Mouse (Mus musculus): Measurements from ENCODE around the gene Ywhah. TPM values are rescaled to one million over a fixed set of nuclear protein-coding genes. Genes with fewer than 3 reads are reported as not detected.

Gene Ywhah
- polyA plus RNA-seq, 1 experiment, result 106 TPM

DNA sequence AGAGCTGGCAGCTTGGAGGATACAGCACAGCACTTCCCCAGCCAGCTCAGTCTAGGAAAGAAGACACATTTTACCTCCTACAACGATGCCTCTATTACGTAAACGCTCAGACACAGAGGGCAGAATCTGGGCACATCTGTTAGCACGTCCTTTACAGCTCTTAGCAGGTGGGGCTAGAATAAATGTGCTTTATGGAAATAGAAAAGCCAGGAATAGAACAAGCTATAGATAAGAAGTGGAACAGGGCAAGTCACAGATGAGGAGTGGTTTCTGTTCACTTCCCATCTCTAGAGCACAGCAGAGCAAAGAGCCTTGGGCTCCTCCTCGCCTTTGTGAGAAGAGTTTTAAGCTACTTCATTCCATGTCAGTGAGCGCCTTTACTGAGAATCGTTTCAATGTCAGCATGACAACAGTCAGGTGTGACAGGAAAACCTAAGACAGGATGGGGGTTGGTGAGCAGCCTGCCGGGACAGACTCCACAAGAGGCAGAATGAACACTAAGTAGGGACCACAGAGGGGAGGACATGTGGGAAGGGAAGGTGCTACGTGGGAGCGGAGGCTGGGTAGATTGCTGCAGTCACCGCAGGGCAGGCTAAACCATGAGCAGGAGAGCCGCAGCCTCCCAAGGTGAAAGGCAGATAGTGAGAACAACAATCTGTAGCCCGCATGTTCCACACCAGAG is 28.5 kb upstream of the Ywhah start:
- TF ChIP-seq REST (IDR thresholded peaks at IDR 0.05; ENCODE audit: insufficient read depth, insufficient read length) (no peak), E2F4 (IDR thresholded peaks at IDR 0.05; ENCODE audit: insufficient read depth) (no peak), TCF3 (IDR thresholded peaks at IDR 0.05; ENCODE audit: insufficient read length, low read depth) (no peak), MAX (IDR thresholded peaks at IDR 0.05; ENCODE audit: low read depth) (no peak), TCF12 (IDR thresholded peaks at IDR 0.05; ENCODE audit: insufficient read depth, poor library complexity, severe bottlenecking) (no peak), CEBPB (IDR thresholded peaks at IDR 0.05; ENCODE audit: insufficient read depth, poor library complexity, severe bottlenecking) (no peak), SRF (IDR thresholded peaks at IDR 0.05; ENCODE audit: control insufficient read depth, insufficient read length, low read depth) (no peak), MYOG (IDR thresholded peaks at IDR 0.05; ENCODE audit: control insufficient read depth in 1 of 3, insufficient read depth in 1 of 3, insufficient read length in 2 of 3, low read depth in 2 of 3) (no peak)
- Histone ChIP-seq H3K27me3 (ENCODE audit: control insufficient read depth, insufficient read depth, insufficient read length) (no peaks in the 10 kb centered on the region), H3ac (ENCODE audit: control insufficient read depth, insufficient read length) (no peak overlapping the region), H3K79me2 (ENCODE audit: control insufficient read depth, insufficient read depth) (no peaks in the 10 kb centered on the region), H3K36me3 (ENCODE audit: control insufficient read depth, insufficient read depth) (peaks cover 10% of the 10 kb centered on the region), H3K4me3 (no peak overlapping the region), H3K4me2 (ENCODE audit: low read depth) (no peak overlapping the region)

DNA sequence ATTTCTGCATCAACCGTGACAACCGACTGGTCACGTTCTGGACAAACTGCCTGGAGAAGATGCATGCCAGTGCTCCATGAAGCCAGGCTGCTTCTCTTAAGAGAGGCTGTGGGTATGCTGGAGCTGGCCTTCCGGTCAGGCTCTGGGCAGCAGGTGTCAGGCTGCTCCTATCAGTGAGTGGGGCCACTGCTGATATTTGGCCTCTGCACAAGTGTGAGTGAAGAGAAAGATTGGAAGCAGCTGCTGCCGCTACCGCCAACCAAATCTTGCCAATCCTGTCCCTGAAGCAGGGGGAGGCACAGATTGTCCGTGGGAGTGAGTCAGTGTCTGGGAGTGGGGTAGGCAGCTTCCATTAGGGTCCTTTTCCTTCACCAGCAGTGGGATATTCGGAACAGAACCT is 27.5 kb upstream of the Ywhah start:
- H3K4me3 ChIP-seq, result no peak overlapping the region
- H3K4me2 ChIP-seq (ENCODE audit: low read depth), result no peak overlapping the region

DNA sequence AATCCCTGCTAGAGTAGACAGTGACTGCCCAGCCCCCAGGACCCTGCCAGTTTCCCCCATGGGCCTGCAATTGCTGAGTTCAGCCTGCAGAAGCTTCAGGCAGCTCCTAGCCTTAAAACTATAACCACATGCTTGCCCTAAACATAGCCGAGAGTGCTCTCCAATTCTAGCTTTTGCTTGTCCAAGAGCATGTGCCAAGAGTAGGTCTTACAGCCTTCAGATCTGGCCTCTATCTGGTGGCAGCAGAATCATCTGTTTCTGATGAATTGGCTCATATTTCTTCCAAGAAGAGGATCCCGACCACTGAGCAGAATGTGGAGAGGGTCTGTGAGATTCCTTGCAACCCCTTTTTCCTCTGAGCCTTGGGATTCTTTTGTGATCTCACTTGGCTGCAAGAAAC is 24.1 kb upstream of the Ywhah start:
- H3ac ChIP-seq (ENCODE audit: control insufficient read depth, insufficient read length), result no peak overlapping the region
- TF ChIP-seq MAX (IDR thresholded peaks at IDR 0.05; ENCODE audit: low read depth) (no peak), USF1 (IDR thresholded peaks at IDR 0.05; ENCODE audit: low read depth) (no peak), TCF3 (IDR thresholded peaks at IDR 0.05; ENCODE audit: insufficient read length, low read depth) (no peak), SRF (IDR thresholded peaks at IDR 0.05; ENCODE audit: control insufficient read depth, insufficient read length, low read depth) (no peak), POLR2AphosphoS2 (IDR thresholded peaks at IDR 0.05; ENCODE audit: insufficient read length, low read depth) (no peak), POLR2A (IDR thresholded peaks at IDR 0.05; ENCODE audit: insufficient read length, low read depth) (no peak), TCF12 (IDR thresholded peaks at IDR 0.05; ENCODE audit: insufficient read depth, poor library complexity, severe bottlenecking) (no peak), MYOD1 (IDR thresholded peaks at IDR 0.05; ENCODE audit: control insufficient read depth in 1 of 3, insufficient read length in 2 of 3, low read depth in 2 of 3) (no peak)
- H3K4me3 ChIP-seq, result no peak overlapping the region
- no peak overlapping the region for H3K4me2 ChIP-seq (ENCODE audit: low read depth)
- no peaks in the 10 kb centered on the region for H3K36me3 ChIP-seq (ENCODE audit: control insufficient read depth, insufficient read depth)
- H3K79me2 ChIP-seq (ENCODE audit: control insufficient read depth, insufficient read depth), result no peaks in the 10 kb centered on the region
- peaks cover 10% of the 10 kb centered on the region for H3K27me3 ChIP-seq (ENCODE audit: control insufficient read depth, insufficient read depth, insufficient read length)

More for the DNA sequence above, 27.5 kb upstream of the Ywhah start:
- peaks cover 8% of the 10 kb centered on the region for H3K36me3 ChIP-seq (ENCODE audit: control insufficient read depth, insufficient read depth)
- TF ChIP-seq MYOD1 (IDR thresholded peaks at IDR 0.05; ENCODE audit: control insufficient read depth in 1 of 3, insufficient read length in 2 of 3, low read depth in 2 of 3) (peak in 2 of 3 experiments; percentile 28 to 73), MAX (IDR thresholded peaks at IDR 0.05; ENCODE audit: low read depth) (no peak), MYOG (IDR thresholded peaks at IDR 0.05; ENCODE audit: control insufficient read depth in 1 of 3, insufficient read depth in 1 of 3, insufficient read length in 2 of 3, low read depth in 2 of 3) (peak in 2 of 3 experiments; percentile 63 to 65)
- H3K27me3 ChIP-seq (ENCODE audit: control insufficient read depth, insufficient read depth, insufficient read length), result peaks cover 6% of the 10 kb centered on the region
- H3ac ChIP-seq (ENCODE audit: control insufficient read depth, insufficient read length), result no peak overlapping the region
- no peaks in the 10 kb centered on the region for H3K79me2 ChIP-seq (ENCODE audit: control insufficient read depth, insufficient read depth)

DNA sequence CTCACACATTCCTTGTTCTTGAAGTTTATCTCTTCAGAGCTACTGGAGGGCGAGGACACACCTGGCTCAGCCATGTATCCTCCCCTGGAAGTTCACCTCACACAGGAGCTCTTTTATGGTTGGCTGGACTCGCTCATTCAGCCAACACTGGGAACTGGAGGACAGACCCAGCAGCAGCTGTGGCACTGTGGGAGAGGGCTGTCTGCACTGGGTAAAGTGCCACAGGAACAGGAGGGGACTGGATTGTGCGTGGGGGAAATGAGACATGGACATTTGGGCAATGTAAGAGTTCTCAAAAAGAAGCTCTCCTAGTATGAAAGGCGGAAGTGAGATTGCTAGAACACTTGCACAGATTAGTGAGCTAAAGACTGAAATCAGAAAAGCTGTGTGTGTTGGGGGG is 22.9 kb upstream of the Ywhah start:
- H3ac ChIP-seq (ENCODE audit: control insufficient read depth, insufficient read length), result no peak overlapping the region
- H3K79me2 ChIP-seq (ENCODE audit: control insufficient read depth, insufficient read depth), result no peaks in the 10 kb centered on the region
- H3K27me3 ChIP-seq (ENCODE audit: control insufficient read depth, insufficient read depth, insufficient read length), result peaks cover 10% of the 10 kb centered on the region
- no peak overlapping the region for H3K4me3 ChIP-seq
- no peaks in the 10 kb centered on the region for H3K36me3 ChIP-seq (ENCODE audit: control insufficient read depth, insufficient read depth)
- no peak overlapping the region for H3K4me2 ChIP-seq (ENCODE audit: low read depth)
- TF ChIP-seq CEBPB (IDR thresholded peaks at IDR 0.05; ENCODE audit: insufficient read depth, poor library complexity, severe bottlenecking), result no peak
- TF ChIP-seq MYOD1 (IDR thresholded peaks at IDR 0.05; ENCODE audit: control insufficient read depth in 1 of 3, insufficient read length in 2 of 3, low read depth in 2 of 3), result no peak
- TF ChIP-seq SRF (IDR thresholded peaks at IDR 0.05; ENCODE audit: control insufficient read depth, insufficient read length, low read depth), result no peak
- TF ChIP-seq TCF12 (IDR thresholded peaks at IDR 0.05; ENCODE audit: insufficient read depth, poor library complexity, severe bottlenecking), result no peak
- TF ChIP-seq POLR2A (IDR thresholded peaks at IDR 0.05; ENCODE audit: insufficient read length, low read depth), result no peak
- no peak for TF ChIP-seq MYOG (IDR thresholded peaks at IDR 0.05; ENCODE audit: control insufficient read depth in 1 of 3, insufficient read depth in 1 of 3, insufficient read length in 2 of 3, low read depth in 2 of 3)

DNA sequence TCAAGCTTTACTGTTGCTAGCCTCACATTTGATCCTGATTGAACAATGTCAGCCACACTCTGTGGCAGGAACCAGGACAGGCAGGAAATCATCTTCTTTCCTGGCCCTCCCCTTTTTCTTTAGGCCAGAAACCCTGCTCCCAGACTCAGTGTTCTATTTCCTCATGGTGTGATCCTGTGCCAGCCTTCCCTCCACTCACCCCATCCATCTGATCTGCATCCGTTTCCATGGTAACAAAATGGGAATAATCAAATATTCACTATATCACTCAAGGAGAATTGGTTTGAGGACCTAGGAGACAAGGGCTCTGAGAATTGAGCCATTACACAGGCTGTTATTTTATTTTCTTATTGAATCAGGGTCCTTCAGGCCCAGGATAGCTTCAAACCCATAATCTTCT is 22.1 kb upstream of the Ywhah start:
- H3ac ChIP-seq (ENCODE audit: control insufficient read depth, insufficient read length), result no peak overlapping the region
- H3K4me2 ChIP-seq (ENCODE audit: low read depth), result no peak overlapping the region
- no peak overlapping the region for H3K4me3 ChIP-seq
- H3K36me3 ChIP-seq (ENCODE audit: control insufficient read depth, insufficient read depth), result no peaks in the 10 kb centered on the region
- peaks cover 10% of the 10 kb centered on the region for H3K27me3 ChIP-seq (ENCODE audit: control insufficient read depth, insufficient read depth, insufficient read length)
- H3K79me2 ChIP-seq (ENCODE audit: control insufficient read depth, insufficient read depth), result no peaks in the 10 kb centered on the region
- TF ChIP-seq MYOD1 (IDR thresholded peaks at IDR 0.05; ENCODE audit: control insufficient read depth in 1 of 3, insufficient read length in 2 of 3, low read depth in 2 of 3), result no peak
- no peak for TF ChIP-seq REST (IDR thresholded peaks at IDR 0.05; ENCODE audit: insufficient read depth, insufficient read length)
- TF ChIP-seq SRF (IDR thresholded peaks at IDR 0.05; ENCODE audit: control insufficient read depth, insufficient read length, low read depth), result no peak
- TF ChIP-seq E2F4 (IDR thresholded peaks at IDR 0.05; ENCODE audit: insufficient read depth), result no peak
- no peak for TF ChIP-seq CEBPB (IDR thresholded peaks at IDR 0.05; ENCODE audit: insufficient read depth, poor library complexity, severe bottlenecking)
- TF ChIP-seq MAX (IDR thresholded peaks at IDR 0.05; ENCODE audit: low read depth), result no peak
- no peak for TF ChIP-seq POLR2AphosphoS2 (IDR thresholded peaks at IDR 0.05; ENCODE audit: insufficient read length, low read depth)
- TF ChIP-seq TCF12 (IDR thresholded peaks at IDR 0.05; ENCODE audit: insufficient read depth, poor library complexity, severe bottlenecking), result no peak
- no peak for TF ChIP-seq POLR2A (IDR thresholded peaks at IDR 0.05; ENCODE audit: insufficient read length, low read depth)
- no peak for TF ChIP-seq USF1 (IDR thresholded peaks at IDR 0.05; ENCODE audit: low read depth)
- TF ChIP-seq TCF3 (IDR thresholded peaks at IDR 0.05; ENCODE audit: insufficient read length, low read depth), result no peak
- no peak for TF ChIP-seq MYOG (IDR thresholded peaks at IDR 0.05; ENCODE audit: control insufficient read depth in 1 of 3, insufficient read depth in 1 of 3, insufficient read length in 2 of 3, low read depth in 2 of 3)
